Mouse (Mus musculus) natural killer cell, adult 2 months (primary cell): ENCODE measurements around the gene Pxmp2.
A peak's percentile ranks its signal among the peaks of the same experiment; 100 is the strongest.

Source experiments
- DNase-seq, 2 experiments: peaks; one replicate each; pipeline ENCODE4 v3.0.0; 2022; ENCODE audit warnings: low spot score in 2 of 2

Gene Pxmp2

GRCm38 (mm10) chr5:110285770-110286445 lies at the start of gene Pxmp2, which contains the start of gene Pole:
TSS of gene Pxmp2 (minus strand) at chr5:110286186.
TSS of gene Pole (plus strand) at chr5:110286306.
- DNase-seq: peak; percentile 75 to 82

GRCm38 (mm10) chr5:110330508-110330907 lies 44.5 kb upstream of the Pxmp2 start:
- DNase-seq: no peak

GRCm38 (mm10) chr5:110313127-110313526 lies 27.1 kb upstream of the Pxmp2 start:
- DNase-seq: no peak

- DNase-seq: no peak
Observed at GRCm38 (mm10) chr5:110308861-110309260, 22.9 kb upstream of the Pxmp2 start.

GRCm38 (mm10) chr5:110300591-110300990 lies 14.6 kb upstream of the Pxmp2 start:
- no peak for DNase-seq

GRCm38 (mm10) chr5:110296637-110297036 lies 10.7 kb upstream of the Pxmp2 start:
- DNase-seq: no peak

- no peak for DNase-seq
Observed at GRCm38 (mm10) chr5:110291649-110292048, 5.7 kb upstream of the Pxmp2 start.

GRCm38 (mm10) chr5:110287084-110287475 lies 1.1 kb upstream of the Pxmp2 start:
- DNase-seq: no peak

GRCm38 (mm10) chr5:110286446-110287083 lies 579 bp upstream of the Pxmp2 start:
- no peak for DNase-seq

- no peak for DNase-seq
Observed at GRCm38 (mm10) chr5:110285156-110285555, 830 bp downstream of the Pxmp2 start.

GRCm38 (mm10) chr5:110284536-110284935 lies 1.4 kb downstream of the Pxmp2 start:
- DNase-seq: peak; percentile 55 to 72

GRCm38 (mm10) chr5:110281984-110282383 lies 4.0 kb downstream of the Pxmp2 start:
- no peak for DNase-seq

- no peak for DNase-seq
Observed at GRCm38 (mm10) chr5:110276910-110277309, 9.1 kb downstream of the Pxmp2 start.

GRCm38 (mm10) chr5:110276391-110276790 lies 9.6 kb downstream of the Pxmp2 start:
- no peak for DNase-seq

- DNase-seq: no peak
Observed at GRCm38 (mm10) chr5:110274846-110275245, 11.1 kb downstream of the Pxmp2 start.

- DNase-seq: no peak
Observed at GRCm38 (mm10) chr5:110274147-110274546, 11.8 kb downstream of the Pxmp2 start.

- no peak for DNase-seq
Observed at GRCm38 (mm10) chr5:110270242-110270641, 15.7 kb downstream of the Pxmp2 start.

GRCm38 (mm10) chr5:110269141-110270101 lies 16.6 kb downstream of the Pxmp2 start, which contains the start of gene Pgam5:
TSS of gene Pgam5 (minus strand) at chr5:110269913.
- DNase-seq: peak; percentile 76 to 85

GRCm38 (mm10) chr5:110266941-110267340 lies 19.0 kb downstream of the Pxmp2 start:
- DNase-seq: no peak

- DNase-seq: no peak
Observed at GRCm38 (mm10) chr5:110244091-110244490, 41.9 kb downstream of the Pxmp2 start.

- DNase-seq: peak in 1 of 2 experiments; percentile 21
Observed at GRCm38 (mm10) chr5:110232346-110232745, 53.6 kb downstream of the Pxmp2 start.

- peak in 1 of 2 experiments; percentile 12 for DNase-seq
Observed at GRCm38 (mm10) chr5:110231638-110232037, 54.3 kb downstream of the Pxmp2 start.
